Mouse (Mus musculus): ENCODE measurements at regions not wholly inside any gene's neighbourhood (a gene's known extent, or its start where the extent isn't known, plus 50 kb on each side); places are given as distances from the start of the nearest gene placed in this dataset.

- TF ChIP-seq CTCF (IDR thresholded peaks at IDR 0.05; ENCODE audit: low read depth): no peak
- TF ChIP-seq EP300 (optimal IDR thresholded peaks at IDR 0.05): no peak
Observed at GRCm38 (mm10) chr5:111560432-111560831, 143.3 kb downstream of the Mn1 start.

Data from stomach, postnatal 0 days (tissue).